ENCODE assay signal across 25 mouse cellular contexts in the genomic region with DNA sequence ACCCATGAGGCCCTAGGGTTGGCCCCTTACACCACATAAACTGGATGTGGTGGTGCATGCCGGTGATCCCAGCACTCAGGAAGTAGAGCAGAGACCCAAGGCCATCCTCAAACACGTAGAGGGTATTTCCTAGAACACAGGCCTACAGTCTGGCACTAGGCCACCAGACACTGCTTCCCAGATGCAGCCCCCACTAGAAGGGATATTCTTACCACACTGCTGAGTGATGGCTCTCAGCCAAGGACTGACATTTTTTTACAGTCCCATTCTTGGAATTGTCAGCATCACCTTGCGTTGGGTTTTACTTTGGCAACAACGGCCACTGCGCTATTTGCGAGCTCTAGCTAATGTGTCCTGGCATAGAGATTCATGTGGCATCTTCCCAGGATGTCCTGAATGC. TPM values are rescaled to one million over a fixed set of nuclear protein-coding genes. Genes with fewer than 3 reads are reported as not detected.
DNase-seq lines count a peak whose midpoint lies in the region; ATAC-seq and TF ChIP-seq lines count a peak whose summit lies in the region.
"Had no signal": no experiment of that assay in that cellular context is flagged by ENCODE, and none has a peak within 500 bp of the region (broad histone marks: within the 10 kb centered on the region; RNA-seq: fewer than 3 reads in every experiment).

No protein-coding gene starts in this region.

- TF ChIP-seq POLR2A in heart, adult 2 months (IDR thresholded peaks at IDR 0.05; ENCODE audit: insufficient read depth, low read depth, low read length): no peak

- no peak overlapping the region for H3K9ac ChIP-seq in heart, embryonic 14.5 days (ENCODE audit: low read length)
- no peak overlapping the region for H3K9ac ChIP-seq in heart, adult 2 months (ENCODE audit: low read depth, low read length)
- no peak overlapping the region for H3K9ac ChIP-seq in hindbrain, postnatal 0 days (replicated peaks; ENCODE audit: low read length)
- no peak overlapping the region for H3K9ac ChIP-seq in neural tube, embryonic 13.5 days
- H3K9ac ChIP-seq: kidney, embryonic 15.5 days; liver, embryonic 13.5 days had no signal

- H3K79me2 ChIP-seq in heart, adult 2 months (replicated peaks; ENCODE audit: control insufficient read depth, insufficient read depth, low read length): no peaks in the 10 kb centered on the region

- 38% methylated on average over 6 of the region's 6 CpGs for WGBS in heart, embryonic 14.5 days
- WGBS in heart, adult 2 months: 39% methylated on average over 6 of the region's 6 CpGs
- 45% methylated on average over 6 of the region's 6 CpGs for WGBS in hindbrain, postnatal 0 days
- WGBS in hindbrain, embryonic 10.5 days: 94% methylated on average over 6 of the region's 6 CpGs
- WGBS in neural tube, embryonic 13.5 days: 76% methylated on average over 6 of the region's 6 CpGs

- no peak overlapping the region for H3K27ac ChIP-seq in heart, embryonic 14.5 days (replicated peaks in 1 of 2; ENCODE audit: control insufficient read depth in 1 of 2, insufficient read depth in 1 of 2, low read depth in 2 of 2, low read length in 2 of 2)
- H3K27ac ChIP-seq in heart, adult 2 months: no peak overlapping the region
- H3K27ac ChIP-seq in hindbrain, postnatal 0 days: no peak overlapping the region
- no peak overlapping the region for H3K27ac ChIP-seq in hindbrain, embryonic 10.5 days
- H3K27ac ChIP-seq in neural tube, embryonic 13.5 days (replicated peaks): no peak overlapping the region
- H3K27ac ChIP-seq: kidney, embryonic 15.5 days; liver, embryonic 13.5 days had no signal

- ATAC-seq in heart, embryonic 14.5 days (ENCODE audit: insufficient number of reproducible peaks, insufficient read depth, low FRiP score, low read depth): 0 out of 2 replicates have a peak, but pooled peaks have one; percentile 17
- ATAC-seq in hindbrain, postnatal 0 days: no peak
- 0 out of 2 replicates have a peak, but pooled peaks have one; percentile 36 for ATAC-seq in neural tube, embryonic 13.5 days (ENCODE audit: low read depth)

- intact Hi-C loops in heart, adult 2 months (cut with DNase I): no loop called here

- peaks cover 3 to 7% of the 10 kb centered on the region in 2 experiments; a peak in 3 of 4 replicates for H3K4me1 ChIP-seq in heart, embryonic 14.5 days (ENCODE audit: control insufficient read depth in 2 of 2, insufficient read depth in 2 of 2, low read length in 2 of 2)
- H3K4me1 ChIP-seq in heart, adult 2 months (ENCODE audit: control insufficient read depth, insufficient read depth, low read length): no peaks in the 10 kb centered on the region
- H3K4me1 ChIP-seq in hindbrain, postnatal 0 days (ENCODE audit: insufficient read depth, low read length): peaks cover 7% of the 10 kb centered on the region; the same call in 1 of the 2 replicates
- H3K4me1 ChIP-seq in hindbrain, embryonic 10.5 days (replicated peaks): peaks cover 10% of the 10 kb centered on the region; the same call in 1 of the 2 replicates
- peaks cover 12% of the 10 kb centered on the region for H3K4me1 ChIP-seq in neural tube, embryonic 13.5 days (replicated peaks)
- H3K4me1 ChIP-seq: liver, embryonic 13.5 days had no signal

- no peaks in the 10 kb centered on the region for H3K36me3 ChIP-seq in heart, embryonic 14.5 days (ENCODE audit: control insufficient read depth, insufficient read depth, low read length)
- H3K36me3 ChIP-seq in heart, adult 2 months (ENCODE audit: control insufficient read depth, insufficient read depth, low read length): no peaks in the 10 kb centered on the region
- H3K36me3 ChIP-seq in hindbrain, postnatal 0 days (ENCODE audit: insufficient read depth, low read length): no peaks in the 10 kb centered on the region
- H3K36me3 ChIP-seq in hindbrain, embryonic 10.5 days: no peaks in the 10 kb centered on the region
- H3K36me3 ChIP-seq in neural tube, embryonic 13.5 days: no peaks in the 10 kb centered on the region
- H3K36me3 ChIP-seq: kidney, embryonic 15.5 days; liver, embryonic 13.5 days had no signal

- H3K4me2 ChIP-seq in heart, embryonic 14.5 days (ENCODE audit: low read length): no peak overlapping the region
- no peak overlapping the region for H3K4me2 ChIP-seq in hindbrain, postnatal 0 days (ENCODE audit: low read depth, low read length)
- H3K4me2 ChIP-seq in neural tube, embryonic 13.5 days: no peak overlapping the region
- H3K4me2 ChIP-seq: kidney, embryonic 15.5 days; liver, embryonic 13.5 days had no signal

- no peak overlapping the region for H3K4me3 ChIP-seq in heart, embryonic 14.5 days (ENCODE audit: control insufficient read depth in 1 of 2, insufficient read depth in 1 of 2, low read depth in 1 of 2, low read length in 2 of 2)
- no peak overlapping the region for H3K4me3 ChIP-seq in heart, adult 2 months
- H3K4me3 ChIP-seq in hindbrain, postnatal 0 days (ENCODE audit: low read length): no peak overlapping the region
- H3K4me3 ChIP-seq in hindbrain, embryonic 10.5 days: no peak overlapping the region
- no peak overlapping the region for H3K4me3 ChIP-seq in neural tube, embryonic 13.5 days
- H3K4me3 ChIP-seq: kidney, embryonic 15.5 days; liver, embryonic 13.5 days had no signal

- no peaks in the 10 kb centered on the region for H3K9me3 ChIP-seq in heart, embryonic 14.5 days (ENCODE audit: control insufficient read depth, low read length)
- no peaks in the 10 kb centered on the region for H3K9me3 ChIP-seq in hindbrain, postnatal 0 days (ENCODE audit: low read length)
- no peaks in the 10 kb centered on the region for H3K9me3 ChIP-seq in hindbrain, embryonic 10.5 days
- H3K9me3 ChIP-seq in neural tube, embryonic 13.5 days: no peaks in the 10 kb centered on the region
- H3K9me3 ChIP-seq: kidney, embryonic 15.5 days; liver, embryonic 13.5 days had no signal

- no peak for DNase-seq in heart, adult 2 months
- DNase-seq in hindbrain, postnatal 0 days (ENCODE audit: low spot score): peak; percentile 42
- no peak for DNase-seq in hindbrain, embryonic 10.5 days (ENCODE audit: low spot score)
- DNase-seq in neural tube, embryonic 10.5 days (ENCODE audit: extremely low spot score, low spot score): no peak
- no peak for DNase-seq in kidney, adult 8-10 months
- DNase-seq: adrenal gland, postnatal 10 days; cerebellum, adult 2 months; gastrocnemius, postnatal 36 days; liver, embryonic 13.5 days; lung, postnatal 36 days; spleen, adult 18-20 months; thymus, adult 18-20 months had no signal

- TF ChIP-seq CTCF in heart, adult 2 months (IDR thresholded peaks at IDR 0.05): no peak
- no peak for TF ChIP-seq CTCF in hindbrain, postnatal 0 days (IDR thresholded peaks at IDR 0.05; ENCODE audit: low read depth)

- no peak for TF ChIP-seq EP300 in heart, adult 2 months (IDR thresholded peaks at IDR 0.05; ENCODE audit: insufficient read depth, low read depth, low read length)

- no peaks in the 10 kb centered on the region for H3K27me3 ChIP-seq in heart, embryonic 14.5 days (ENCODE audit: control insufficient read depth, insufficient read depth, low read length)
- H3K27me3 ChIP-seq in heart, adult 2 months (ENCODE audit: control insufficient read depth, insufficient read depth, low read length): no peaks in the 10 kb centered on the region
- H3K27me3 ChIP-seq in hindbrain, postnatal 0 days (ENCODE audit: insufficient read depth, low read length): no peaks in the 10 kb centered on the region
- H3K27me3 ChIP-seq in hindbrain, embryonic 10.5 days (ENCODE audit: insufficient read depth, poor library complexity, severe bottlenecking): no peaks in the 10 kb centered on the region
- no peaks in the 10 kb centered on the region for H3K27me3 ChIP-seq in neural tube, embryonic 13.5 days
- H3K27me3 ChIP-seq: kidney, embryonic 15.5 days; liver, embryonic 13.5 days had no signal

RNA-seq across cellular contexts. Expression of a gene that starts 18.9 kb away (rescaled TPM):
- not detected in 2 replicates for polyA plus RNA-seq in heart, embryonic 14.5 days (2014; fragmentation: Nextera tagmentation; extraction: Ambion mirVana)
- not detected for total RNA-seq in heart, adult 2 months (2021)
- not detected in 2 replicates for polyA plus RNA-seq in heart, adult 2 months (2012; rRNA removed)
- total RNA-seq in hindbrain, postnatal 0 days (2014; rRNA removed): not detected in 2 replicates
- polyA plus RNA-seq in hindbrain, postnatal 0 days (2015; fragmentation: Nextera tagmentation; extraction: Ambion mirVana): not detected in 2 replicates
- polyA plus RNA-seq in hindbrain, embryonic 10.5 days (2016; fragmentation: Nextera tagmentation; extraction: Ambion mirVana): not detected in 2 replicates
- not detected in 2 replicates for polyA plus RNA-seq in neural tube, embryonic 13.5 days (2015; fragmentation: Nextera tagmentation; extraction: Ambion mirVana)
- total RNA-seq: adrenal gland, postnatal 10 days; gastrocnemius, postnatal 36 days; heart, postnatal 10 days; layer of hippocampus, postnatal 25 days; monocyte, adult 5-6 weeks; neutrophil, adult 5-6 weeks had no signal
- polyA plus RNA-seq: C2C12; cerebellum, adult 2 months; forebrain, embryonic 11.5 days; intestine, embryonic 14.5 days; limb, embryonic 11.5 days; liver, embryonic 13.5 days; stomach, embryonic 14.5 days; urinary bladder, adult 2 months had no signal
